9 mouse cellular contexts compared by ENCODE assay signal in genomic region chr17:29342010-29342910, GRCm38 (mm10). TPM values are rescaled to one million over a fixed set of nuclear protein-coding genes. Genes with fewer than 3 reads are reported as not detected.
DNase-seq lines count a peak whose midpoint lies in the region; ATAC-seq lines count a peak whose summit lies in the region.
"Had no signal": no experiment of that assay in that cellular context is flagged by ENCODE, and none has a peak within 500 bp of the region (broad histone marks: within the 10 kb centered on the region; RNA-seq: fewer than 3 reads in every experiment).

No protein-coding gene starts in this region.

- 43% methylated on average over 13 of the region's 13 CpGs for WGBS in embryonic facial prominence, embryonic 14.5 days
- WGBS in heart, embryonic 16.5 days, result 28% methylated on average over 13 of the region's 13 CpGs
- 53% methylated on average over 13 of the region's 13 CpGs for WGBS in midbrain, embryonic 13.5 days

- H3K27ac ChIP-seq in embryonic facial prominence, embryonic 14.5 days (replicated peaks; ENCODE audit: low read depth, low read length), result peak overlapping the region; percentile 86
- peak overlapping the region; percentile 92 for H3K27ac ChIP-seq in heart, embryonic 16.5 days (ENCODE audit: low read length)
- H3K27ac ChIP-seq in midbrain, embryonic 13.5 days, result peak overlapping the region; percentile 74

- H3K4me3 ChIP-seq in embryonic facial prominence, embryonic 14.5 days (ENCODE audit: low read depth, low read length), result no peak overlapping the region
- no peak overlapping the region for H3K4me3 ChIP-seq in heart, embryonic 16.5 days (ENCODE audit: low read length)
- no peak overlapping the region for H3K4me3 ChIP-seq in midbrain, embryonic 13.5 days (replicated peaks)
- H3K4me3 ChIP-seq: erythroblast, embryonic 14.5 days had no signal

- peaks cover 21% of the 10 kb centered on the region for H3K4me1 ChIP-seq in embryonic facial prominence, embryonic 14.5 days (ENCODE audit: control insufficient read depth, insufficient read depth, low read length)
- peaks cover 55% of the 10 kb centered on the region for H3K4me1 ChIP-seq in heart, embryonic 16.5 days (ENCODE audit: control insufficient read depth, insufficient read depth, low read length)
- H3K4me1 ChIP-seq in midbrain, embryonic 13.5 days (replicated peaks), result peaks cover 50% of the 10 kb centered on the region

- no peaks in the 10 kb centered on the region for H3K9me3 ChIP-seq in embryonic facial prominence, embryonic 14.5 days (ENCODE audit: control insufficient read depth, low read length)
- H3K9me3 ChIP-seq in heart, embryonic 16.5 days (replicated peaks; ENCODE audit: control insufficient read depth, low read length), result no peaks in the 10 kb centered on the region
- no peaks in the 10 kb centered on the region for H3K9me3 ChIP-seq in midbrain, embryonic 13.5 days

- H3K4me2 ChIP-seq in embryonic facial prominence, embryonic 14.5 days (ENCODE audit: low read depth, low read length), result no peak overlapping the region; the same call in 1 of the 2 replicates
- peak overlapping the region; percentile 48 for H3K4me2 ChIP-seq in heart, embryonic 16.5 days (ENCODE audit: low read depth, low read length)
- H3K4me2 ChIP-seq in midbrain, embryonic 13.5 days (replicated peaks), result peak overlapping the region; percentile 17; the same call in 1 of the 2 replicates

- peaks cover 61% of the 10 kb centered on the region for H3K36me3 ChIP-seq in embryonic facial prominence, embryonic 14.5 days (ENCODE audit: control insufficient read depth, insufficient read depth, low read length)
- H3K36me3 ChIP-seq in heart, embryonic 16.5 days (ENCODE audit: control insufficient read depth, insufficient read depth), result peaks cover 40% of the 10 kb centered on the region
- peaks cover 62% of the 10 kb centered on the region for H3K36me3 ChIP-seq in midbrain, embryonic 13.5 days

- peak; percentile 66 for DNase-seq in Muller cell, postnatal 12 days (ENCODE audit: inconsistent ontology term)
- DNase-seq in embryonic facial prominence, embryonic 14.5 days (ENCODE audit: low spot score), result peak; percentile 75
- DNase-seq in kidney, postnatal 4 days, result peak; percentile 76 to 85
- DNase-seq in layer of hippocampus, adult 9-10 months (ENCODE audit: low spot score), result no peak

- no peaks in the 10 kb centered on the region for H3K27me3 ChIP-seq in embryonic facial prominence, embryonic 14.5 days (replicated peaks; ENCODE audit: control insufficient read depth, insufficient read depth, low read length)
- no peaks in the 10 kb centered on the region for H3K27me3 ChIP-seq in heart, embryonic 16.5 days (ENCODE audit: control insufficient read depth, insufficient read depth, low read length)
- no peaks in the 10 kb centered on the region for H3K27me3 ChIP-seq in midbrain, embryonic 13.5 days

- ATAC-seq in embryonic facial prominence, embryonic 14.5 days (ENCODE audit: low read depth), result peak; percentile 64
- ATAC-seq in heart, embryonic 16.5 days (replicated peaks; ENCODE audit: extremely low read depth, insufficient read depth, low FRiP score), result peak; percentile 67
- peak; percentile 28 for ATAC-seq in midbrain, embryonic 13.5 days
- ATAC-seq in activated CD4-positive, CD25-positive, alpha-beta regulatory T cell, adult 4 months, result no peak
- ATAC-seq in cerebellum, adult (ENCODE audit: insufficient number of reproducible peaks, low FRiP score, low TSS enrichment), result no peak

- H3K9ac ChIP-seq in embryonic facial prominence, embryonic 14.5 days (ENCODE audit: low read depth, low read length), result peak overlapping the region; percentile 45
- peak overlapping the region; percentile 70 for H3K9ac ChIP-seq in heart, embryonic 16.5 days (ENCODE audit: low read length)
- H3K9ac ChIP-seq in midbrain, embryonic 13.5 days (replicated peaks), result peak overlapping the region; percentile 56

RNA-seq across cellular contexts. Expression of gene Mtch1, which starts 5.5 kb away (rescaled TPM):
- polyA plus RNA-seq in embryonic facial prominence, embryonic 14.5 days (2014; fragmentation: Nextera tagmentation; extraction: Ambion mirVana), result 396 and 441 TPM in 2 replicates
- polyA plus RNA-seq in heart, embryonic 16.5 days (2015; fragmentation: Nextera tagmentation; extraction: Ambion mirVana), result 220 and 273 TPM in 2 replicates
- 398 and 461 TPM in 2 replicates for polyA plus RNA-seq in midbrain, embryonic 13.5 days (2015; fragmentation: Nextera tagmentation; extraction: Ambion mirVana)
- 10 to 100 TPM; 14.6 to 18.4 TPM for polyA plus RNA-seq in activated CD4-positive, CD25-positive, alpha-beta regulatory T cell, adult 4 months (2017; shearing (Covaris generic))

RNA-seq across cellular contexts. Expression of gene Fgd2, which starts 18.5 kb away (rescaled TPM):
- polyA plus RNA-seq in embryonic facial prominence, embryonic 14.5 days (2014; fragmentation: Nextera tagmentation; extraction: Ambion mirVana), result 10.5 and 12.7 TPM in 2 replicates
- 4.8 and 4.9 TPM in 2 replicates for polyA plus RNA-seq in heart, embryonic 16.5 days (2015; fragmentation: Nextera tagmentation; extraction: Ambion mirVana)
- 3.2 and 3.3 TPM in 2 replicates for polyA plus RNA-seq in midbrain, embryonic 13.5 days (2015; fragmentation: Nextera tagmentation; extraction: Ambion mirVana)
- polyA plus RNA-seq in activated CD4-positive, CD25-positive, alpha-beta regulatory T cell, adult 4 months (2017; shearing (Covaris generic)), result 1 to 10 TPM in 1 of 2 experiments, under 1 TPM in 1; 0.79 to 2.5 TPM

RNA-seq across cellular contexts. Expression of gene Pi16, which starts 24.8 kb away (rescaled TPM):
- 1.8 and 3.0 TPM in 2 replicates for polyA plus RNA-seq in embryonic facial prominence, embryonic 14.5 days (2014; fragmentation: Nextera tagmentation; extraction: Ambion mirVana)
- 3.5 and 4.0 TPM in 2 replicates for polyA plus RNA-seq in heart, embryonic 16.5 days (2015; fragmentation: Nextera tagmentation; extraction: Ambion mirVana)
- 1.9 and 2.2 TPM in 2 replicates for polyA plus RNA-seq in midbrain, embryonic 13.5 days (2015; fragmentation: Nextera tagmentation; extraction: Ambion mirVana)
- under 1 TPM; 0.38 to 0.49 TPM for polyA plus RNA-seq in activated CD4-positive, CD25-positive, alpha-beta regulatory T cell, adult 4 months (2017; shearing (Covaris generic))

Comparison
In these comparisons a context has a peak if more than half of its experiments do, and no peak if none do; other contexts are left out.
1. ATAC-seq: peak in embryonic facial prominence, embryonic 14.5 days (single experiment), heart, embryonic 16.5 days (single experiment) and midbrain, embryonic 13.5 days (single experiment); none in activated CD4-positive, CD25-positive, alpha-beta regulatory T cell, adult 4 months (single experiment) and cerebellum, adult (single experiment).
2. RNA of gene Mtch1, which starts 5.5 kb away (polyA plus RNA-seq): 398 to 461 TPM in midbrain, embryonic 13.5 days, 396 to 441 TPM in embryonic facial prominence, embryonic 14.5 days and 220 to 273 TPM in heart, embryonic 16.5 days; 14.6 to 18.4 TPM in activated CD4-positive, CD25-positive, alpha-beta regulatory T cell, adult 4 months; every median in the first group is over 10 times any median in the second.
3. Peak in every context shown above with its lines, with median percentiles within 50 percentile points of each other: H3K27ac ChIP-seq and H3K9ac ChIP-seq.